Mouse (Mus musculus) naive thymus-derived CD4-positive, alpha-beta T cell, adult 2 months (primary cell): ENCODE data around the gene Gdf5.
"Not testable (repeated sequence)": the region's sequence is repeated elsewhere in the genome, so short reads cannot be mapped to it uniquely, and the experiment has no call there.

Source experiments
- DNase-seq: peaks from one replicate; pipeline ENCODE4 v3.0.0-alpha.2; 2011; ENCODE audit warnings: low read depth

Gdf5 gene

DNA sequence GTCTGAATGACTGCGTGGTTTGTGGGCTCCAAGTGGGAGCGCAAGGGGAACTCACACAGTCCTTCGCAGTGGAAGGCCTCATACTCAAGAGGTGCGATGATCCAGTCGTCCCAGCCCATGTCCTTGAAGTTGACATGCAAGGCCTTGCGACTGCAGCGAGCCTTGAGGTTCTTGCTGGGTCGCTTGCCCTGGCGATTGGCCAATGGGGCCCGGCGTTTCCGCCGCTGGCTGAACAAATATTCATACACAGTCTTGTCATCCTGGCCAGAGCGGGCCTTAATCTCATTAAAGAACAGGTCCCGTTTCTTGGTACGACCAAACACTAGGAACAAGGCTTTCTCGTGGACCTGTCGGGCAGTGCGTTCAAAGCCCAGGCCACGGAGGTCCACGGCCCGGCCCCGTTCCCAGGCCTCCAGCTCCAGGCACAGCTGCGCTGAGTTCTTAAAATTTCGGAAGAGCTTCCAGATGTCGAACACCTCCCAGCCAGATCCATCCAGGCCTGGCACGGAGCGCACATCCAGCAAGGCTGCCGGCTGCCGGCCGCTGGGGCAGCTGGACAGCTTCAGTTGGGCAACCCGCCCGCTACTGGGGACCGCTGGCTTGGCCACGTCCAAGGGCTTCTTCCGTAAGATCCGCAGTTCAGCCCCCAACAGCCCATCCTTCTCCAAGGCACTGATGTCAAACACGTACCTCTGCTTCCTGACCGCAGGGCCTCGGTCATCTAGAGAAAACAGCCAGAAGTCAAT, 3.3 kb downstream of the Gdf5 start:
- no peak for DNase-seq

DNA sequence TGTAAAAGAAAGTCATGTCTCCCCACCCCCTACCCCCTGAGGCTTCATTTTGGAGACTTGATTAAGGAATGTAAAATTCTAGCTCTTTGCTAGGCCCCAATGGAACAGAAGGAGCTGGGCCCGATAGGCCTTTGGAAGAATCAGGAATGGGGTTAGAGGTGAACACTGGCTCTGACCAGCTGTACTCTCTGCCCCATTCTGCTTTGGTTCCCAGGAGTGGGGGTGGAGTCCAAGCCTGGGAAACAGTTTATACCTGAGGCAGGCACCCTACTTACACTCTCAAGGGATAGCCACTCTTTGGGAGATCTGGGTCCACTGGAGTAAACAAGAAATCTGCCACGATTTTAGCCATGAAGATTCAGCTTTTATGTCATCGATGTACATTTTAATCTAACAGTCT, 4.5 kb downstream of the Gdf5 start, which contains the start of gene Gm15557:
Gm15557 (plus strand) TSS at position 48 of the 400 bp plus-strand sequence.
- DNase-seq: no peak

GRCm38 (mm10) chr2:155939897-155940529, 5.2 kb downstream of the Gdf5 start:
- no peak for DNase-seq

GRCm38 (mm10) chr2:155929531-155930442, 15.4 kb downstream of the Gdf5 start, which contains the start of gene Uqcc1:
Gene Uqcc1 (minus strand): TSS chr2:155930310.
- peak; percentile 95 for DNase-seq

DNA sequence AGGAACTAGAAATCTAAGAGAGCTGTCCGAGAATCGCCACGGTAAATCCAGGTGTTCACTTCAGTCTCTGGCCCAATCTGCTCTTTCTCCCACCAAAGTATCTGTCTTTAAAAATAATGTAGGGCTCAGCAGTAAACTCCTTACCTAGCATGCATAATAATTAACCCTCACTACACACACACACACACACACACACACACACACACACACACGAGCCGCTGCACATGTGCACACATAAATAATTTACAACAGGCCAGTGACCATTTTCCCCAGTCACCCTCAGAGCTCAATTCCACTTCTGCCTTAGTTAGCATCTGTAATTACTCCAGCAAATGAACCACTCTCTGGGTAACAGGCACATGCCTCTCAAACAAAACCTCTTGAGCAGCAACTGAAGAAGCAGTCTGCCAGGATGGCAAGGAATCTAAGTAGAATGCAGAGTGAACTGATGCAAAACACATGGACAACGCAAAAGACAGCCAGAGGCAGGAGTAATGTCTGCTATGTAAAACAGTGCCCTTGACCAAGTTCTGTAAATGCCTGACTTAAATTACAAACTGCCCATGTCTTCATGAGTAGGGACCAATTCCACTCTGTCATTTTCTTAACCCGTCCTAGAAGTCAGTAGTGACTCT, 16.3 kb downstream of the Gdf5 start:
- no peak for DNase-seq

DNA sequence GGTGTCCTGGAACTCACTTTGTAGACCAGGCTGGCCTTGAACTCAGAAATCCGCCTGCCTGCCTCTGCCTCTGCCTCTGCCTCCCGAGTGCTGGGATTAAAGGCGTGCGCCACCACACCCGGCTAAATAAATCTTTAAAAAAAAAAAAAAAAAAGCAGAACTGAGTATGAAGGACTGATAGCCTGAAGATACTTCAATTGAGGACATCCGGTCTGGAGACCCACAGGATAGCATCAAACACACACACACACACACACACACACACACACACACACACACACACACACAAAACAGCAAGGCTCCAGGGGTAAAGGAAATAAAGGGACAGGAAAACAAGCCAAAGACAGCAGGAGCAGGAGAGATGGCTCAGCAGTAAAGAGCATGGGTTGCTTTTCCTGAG, 20.0 kb downstream of the Gdf5 start:
- DNase-seq: not testable (repeated sequence)

DNA sequence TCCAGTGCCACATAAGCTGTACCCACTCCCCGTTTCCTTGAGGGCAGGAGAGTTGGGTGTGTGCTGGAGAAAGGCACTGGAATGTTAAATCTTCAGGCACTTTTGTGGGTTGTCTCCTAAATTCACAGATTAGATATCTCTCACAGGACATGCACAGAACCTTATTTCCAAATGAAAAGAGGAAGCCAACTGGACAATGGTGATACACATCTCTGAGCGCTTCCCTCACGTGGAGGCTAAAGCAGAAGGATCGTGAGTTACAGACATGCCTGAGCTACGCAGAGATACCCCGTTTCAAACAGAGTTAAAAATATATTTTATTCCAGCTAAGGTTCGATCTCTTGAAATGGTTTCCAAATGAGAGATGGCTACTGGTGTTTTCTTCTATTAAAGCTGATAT, 22.0 kb downstream of the Gdf5 start:
- DNase-seq: no peak

- DNase-seq: no peak
These were observed 30.5 kb downstream of the Gdf5 start for GRCm38 (mm10) chr2:155914684-155915083.

DNA sequence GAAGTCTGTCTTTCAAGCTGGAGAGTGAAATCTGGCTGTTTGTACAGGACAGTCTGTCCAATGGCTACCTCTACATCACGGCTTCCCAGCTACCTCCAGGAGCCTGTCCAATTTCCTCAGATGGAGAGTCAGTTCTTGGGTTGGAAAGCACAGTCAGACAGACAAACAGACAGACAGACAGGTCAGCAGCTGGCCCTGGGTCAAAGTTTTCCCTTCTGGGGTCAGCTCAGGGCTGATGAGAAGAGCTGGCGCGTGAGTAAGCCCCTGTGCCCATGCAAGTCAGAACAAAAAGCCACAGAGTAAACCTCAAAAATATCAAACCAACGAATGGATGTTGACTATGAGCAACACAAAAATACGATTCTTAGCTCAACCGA, 41.5 kb downstream of the Gdf5 start:
- no peak for DNase-seq

GRCm38 (mm10) chr2:155902989-155903631, 42.1 kb downstream of the Gdf5 start:
- DNase-seq: no peak

- DNase-seq: no peak
These were observed 50.0 kb downstream of the Gdf5 start for GRCm38 (mm10) chr2:155895046-155895735.

- DNase-seq: no peak
These were observed 50.7 kb downstream of the Gdf5 start for GRCm38 (mm10) chr2:155894307-155895045.
